Mouse (Mus musculus): ENCODE data around the gene Ciao2b.
"Not testable (repeated sequence)": the region's sequence is repeated elsewhere in the genome, so short reads cannot be mapped to it uniquely, and the experiment has no call there.

Ciao2b gene

DNA sequence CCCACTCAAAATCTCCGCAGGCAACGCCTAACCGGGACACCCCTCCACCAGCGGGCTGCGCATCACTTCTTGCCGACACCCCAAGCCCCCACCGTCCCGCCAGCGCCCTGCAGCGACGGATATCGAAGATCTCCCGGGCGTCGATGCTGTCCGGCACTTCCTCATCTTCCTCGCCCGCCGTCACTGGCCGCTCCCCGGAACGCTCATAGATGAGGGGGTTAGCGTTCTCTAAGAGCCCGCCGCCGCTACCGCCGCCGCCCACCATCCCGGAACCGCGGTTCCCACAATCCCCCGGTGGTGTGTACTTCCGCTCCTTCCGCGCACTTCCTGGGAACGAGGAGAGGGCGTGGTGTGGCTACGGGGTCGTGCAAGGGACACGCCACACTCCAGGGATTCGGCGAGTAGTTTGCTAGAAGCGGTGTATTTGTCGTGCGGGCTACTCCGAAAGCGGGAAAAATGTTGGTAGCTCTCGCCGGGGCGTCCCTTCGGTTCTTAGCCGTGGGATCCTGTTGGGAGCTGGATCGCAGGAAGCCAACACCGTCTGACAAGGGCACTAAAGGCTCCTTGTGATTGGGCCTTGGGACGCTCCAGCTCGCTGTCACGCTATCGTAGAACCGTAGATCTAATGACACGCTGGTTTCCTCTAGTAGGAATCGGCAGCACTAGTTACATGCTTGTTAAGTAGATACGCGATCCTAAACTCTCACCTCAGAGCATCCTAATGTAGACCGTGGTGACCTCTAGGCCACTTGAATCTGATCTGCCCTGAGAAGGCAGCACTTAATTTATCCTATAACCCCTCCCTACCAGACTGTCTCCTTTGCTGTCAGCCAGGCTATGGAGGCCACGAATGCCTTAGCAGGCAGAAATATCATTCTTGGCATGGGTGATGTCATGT lies at the start of gene Ciao2b:
Ciao2b (minus strand) TSS at position 540 of the 898 bp plus-strand sequence.
- DNase-seq (ENCODE audit: low spot score in 2 of 2), result peak; percentile 72 to 83

DNA sequence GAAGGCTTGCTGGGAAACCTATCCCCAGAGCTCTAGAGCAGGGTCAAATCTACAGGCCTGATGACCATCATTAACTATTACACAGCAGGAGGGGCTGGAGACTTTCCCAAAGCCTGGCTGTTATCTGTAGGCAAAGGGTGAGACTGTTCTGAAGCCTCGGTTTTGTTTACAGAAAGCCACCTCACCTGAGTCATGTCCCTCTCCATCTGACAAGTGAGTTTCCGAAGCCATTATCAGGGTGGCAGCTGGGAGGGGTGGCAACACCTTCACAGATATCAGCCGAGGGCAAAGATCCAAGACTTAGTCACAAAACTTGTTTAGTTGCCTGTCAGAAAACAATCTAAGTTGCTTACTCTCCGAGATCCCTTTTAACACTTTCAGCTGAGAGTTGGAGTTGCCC lies 46.7 kb upstream of the Ciao2b start:
- no peak for DNase-seq (ENCODE audit: low spot score in 2 of 2)

DNA sequence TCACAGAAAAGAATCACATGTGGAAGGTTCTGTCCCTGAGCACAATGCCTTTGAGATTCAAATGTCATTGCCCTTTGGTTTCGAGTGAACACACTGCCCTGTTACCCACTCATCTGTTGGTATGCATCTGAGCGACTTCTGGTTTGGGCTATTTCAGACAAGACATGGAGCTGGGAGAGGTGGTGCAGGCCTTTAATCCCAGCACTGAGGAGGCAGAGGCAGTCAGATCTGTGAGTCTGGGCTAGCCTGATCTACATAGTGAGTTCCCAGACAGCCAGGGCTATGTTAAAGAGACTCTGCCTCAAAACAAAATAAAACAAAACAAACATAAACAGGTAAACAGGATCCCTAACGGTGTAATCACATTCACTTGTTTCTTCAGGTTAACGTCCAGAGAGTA lies 13.8 kb upstream of the Ciao2b start:
- DNase-seq (ENCODE audit: low spot score in 2 of 2), result no peak

DNA sequence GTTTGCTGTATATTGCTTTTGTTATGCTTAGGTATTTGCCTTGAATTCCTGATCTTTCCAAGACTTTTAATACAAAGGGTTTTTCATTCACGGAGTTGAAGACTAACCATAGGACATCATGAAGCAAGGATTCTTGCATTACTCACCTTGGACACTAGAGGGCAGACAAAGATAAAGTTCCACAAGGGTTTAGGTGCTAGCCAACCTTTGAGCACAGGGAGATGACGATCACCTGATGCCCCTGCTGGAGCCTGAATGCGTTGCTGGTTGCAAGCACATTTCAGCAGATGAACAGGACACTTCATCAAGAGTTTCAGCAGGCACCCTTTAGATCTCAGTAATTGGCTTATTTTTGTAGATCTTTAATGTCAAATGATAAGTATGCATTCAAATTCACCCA lies 13.2 kb upstream of the Ciao2b start:
- DNase-seq (ENCODE audit: low spot score in 2 of 2), result peak in 1 of 2 experiments; percentile 81

DNA sequence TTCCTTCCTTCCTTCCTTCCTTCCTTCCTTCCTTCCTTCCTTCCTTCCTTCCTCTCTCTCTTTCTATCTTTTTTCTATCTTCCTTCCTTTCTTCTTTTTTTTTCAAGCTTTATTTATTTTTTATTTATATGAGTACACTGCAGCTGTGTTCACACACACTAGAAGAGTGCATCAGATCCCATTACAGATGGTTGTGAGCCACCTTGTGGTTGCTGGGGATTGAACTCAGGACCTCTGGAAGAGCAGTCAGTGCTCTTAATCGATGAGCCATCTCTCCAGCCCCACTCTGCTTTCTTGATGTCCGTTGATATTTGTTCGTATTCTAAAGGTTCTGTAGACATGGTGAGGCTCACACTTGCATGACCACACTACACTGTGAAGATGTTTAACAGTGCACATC lies 2.4 kb upstream of the Ciao2b start:
- DNase-seq (ENCODE audit: low spot score in 2 of 2), result not testable (repeated sequence)

DNA sequence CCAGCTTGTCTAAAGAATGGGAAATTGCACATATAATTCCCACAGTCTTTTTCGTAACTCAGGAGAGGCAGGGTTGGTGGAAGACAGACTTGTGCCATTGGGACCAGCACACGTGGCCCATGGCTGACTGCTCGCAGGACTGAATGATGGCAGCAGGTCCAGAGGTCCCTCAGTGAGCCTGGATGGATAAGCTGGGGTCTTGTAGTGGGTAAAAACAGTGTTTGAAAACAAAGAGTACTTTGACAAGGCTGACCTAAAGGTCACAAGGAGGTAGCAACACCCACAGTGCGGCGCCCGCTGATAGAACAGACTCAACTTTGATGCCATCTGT lies 524 bp upstream of the Ciao2b start:
- no peak for DNase-seq (ENCODE audit: low spot score in 2 of 2)

DNA sequence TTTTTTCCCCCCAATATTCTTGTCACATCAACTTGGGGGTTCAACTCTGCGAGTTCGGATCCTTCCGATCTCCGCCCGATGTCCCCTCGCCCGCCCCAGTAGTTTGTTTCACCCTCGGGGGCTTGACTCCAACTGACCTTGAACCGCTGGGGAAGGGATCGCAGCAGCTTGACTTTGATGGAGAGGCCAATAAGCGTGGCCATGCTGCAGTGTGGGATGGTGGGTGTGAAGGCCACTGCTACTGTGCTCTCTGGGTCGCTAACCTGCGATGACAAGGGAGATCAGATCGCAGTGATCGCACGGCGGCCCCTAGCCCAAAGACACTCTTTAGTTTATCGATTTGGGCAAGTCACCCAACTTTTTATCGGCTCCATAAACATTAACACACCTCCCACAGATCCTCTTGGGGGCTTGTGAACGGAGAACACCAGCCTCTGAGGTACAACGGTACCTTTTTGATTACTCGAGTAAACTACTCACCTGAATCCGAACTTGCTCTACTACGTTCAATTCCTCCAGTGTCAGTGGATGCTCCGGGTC lies 864 bp downstream of the Ciao2b start:
- no peak for DNase-seq (ENCODE audit: low spot score in 2 of 2)

DNA sequence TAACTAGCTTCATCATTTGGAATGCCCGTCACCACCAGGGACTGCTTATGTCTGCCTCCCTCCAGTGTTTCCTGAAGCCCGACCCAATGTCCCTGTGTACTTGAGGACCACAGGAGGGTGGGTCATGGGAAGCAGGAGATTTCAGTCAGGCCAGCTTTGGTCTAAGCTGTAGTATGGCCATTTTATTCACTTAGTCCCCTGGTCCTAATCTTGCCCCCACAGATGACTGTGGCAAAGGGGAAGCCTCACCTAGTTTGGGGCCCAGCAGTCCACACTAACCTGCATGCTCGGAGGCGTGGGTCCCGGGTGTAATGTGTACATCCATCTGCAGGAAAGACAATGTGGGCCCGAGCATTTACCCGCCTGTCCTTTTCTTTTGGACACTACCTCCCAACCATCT lies 1.5 kb downstream of the Ciao2b start:
- DNase-seq (ENCODE audit: low spot score in 2 of 2), result no peak

DNA sequence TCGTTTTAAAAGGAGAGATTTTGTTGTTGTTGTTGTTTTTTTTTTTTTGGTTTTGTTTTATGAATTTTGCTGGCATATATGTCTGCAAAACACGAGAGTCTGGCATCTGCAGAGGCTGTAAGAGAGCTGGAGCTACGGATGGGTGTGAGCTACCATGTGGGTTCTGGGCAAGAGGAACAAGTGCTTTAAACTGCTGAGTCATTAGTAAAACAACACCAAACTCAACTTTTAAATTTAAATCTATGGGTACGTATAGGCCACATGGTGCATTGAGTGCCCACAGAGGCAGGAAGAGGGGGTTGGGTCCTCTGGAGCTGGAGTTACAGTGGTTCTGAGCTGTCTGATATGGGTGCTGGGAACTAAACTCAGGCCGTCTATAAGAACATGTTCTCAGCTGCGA lies 3.8 kb downstream of the Ciao2b start:
- no peak for DNase-seq (ENCODE audit: low spot score in 2 of 2)

DNA sequence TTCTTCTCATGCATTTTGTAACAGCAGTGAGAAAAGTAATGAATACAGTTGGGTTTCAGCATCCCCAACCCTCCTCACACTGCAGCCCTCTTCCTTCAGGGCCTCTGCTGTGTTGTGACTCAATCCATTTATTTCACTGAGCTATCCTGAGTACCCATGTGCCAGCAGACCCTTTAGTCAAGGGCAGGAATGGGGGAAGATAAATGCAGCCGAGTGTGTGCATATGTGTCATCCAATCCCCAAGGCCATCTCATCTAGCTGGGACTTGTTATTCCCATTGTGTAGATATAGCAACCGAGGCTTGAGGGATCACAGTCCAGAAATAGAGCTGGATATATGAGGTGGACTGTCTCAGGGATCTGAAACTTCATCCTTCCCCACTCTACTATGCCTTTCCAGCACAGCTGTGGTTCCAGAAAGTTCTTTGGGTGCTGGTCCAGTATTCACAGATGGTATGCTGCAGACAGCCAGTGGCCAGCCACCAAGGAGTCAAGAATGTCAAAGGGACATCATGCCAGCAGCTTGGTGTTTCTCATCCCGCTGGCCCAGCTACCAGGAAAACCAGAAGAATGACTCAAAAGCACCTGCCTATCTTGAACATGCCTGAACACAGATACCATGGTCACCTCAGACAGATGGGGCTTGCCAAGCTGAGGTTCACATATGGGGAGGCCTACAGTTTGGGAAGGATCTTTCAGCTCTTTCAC lies 6.6 kb downstream of the Ciao2b start:
- DNase-seq (ENCODE audit: low spot score in 2 of 2), result no peak

DNA sequence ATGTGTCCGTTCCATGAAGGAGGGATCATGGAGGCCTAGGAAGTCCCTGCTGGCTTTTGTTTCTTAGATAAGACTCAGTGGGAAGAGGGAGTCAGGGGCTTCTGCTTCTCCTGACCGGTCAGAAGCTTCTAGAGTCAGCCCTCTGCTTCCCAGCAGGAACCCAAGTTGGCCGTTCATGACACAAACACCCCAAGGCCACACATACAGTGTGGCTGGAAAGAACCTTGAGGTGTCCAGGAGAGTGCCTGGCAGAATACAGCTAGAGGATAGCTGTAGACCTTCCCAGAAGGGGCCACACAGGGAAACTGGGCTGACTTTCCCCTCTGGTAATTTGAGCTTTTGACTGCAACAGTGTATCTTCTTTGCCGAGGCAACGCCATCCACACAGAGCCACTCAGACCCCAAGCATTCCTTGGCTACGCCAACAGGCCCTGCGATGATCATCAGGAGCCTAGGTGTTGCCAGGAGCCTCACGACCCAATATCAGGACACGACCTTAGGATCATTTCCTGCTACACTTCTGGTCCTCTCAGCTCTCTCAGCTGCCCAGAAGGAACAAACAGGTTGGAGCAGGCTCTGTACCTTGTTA lies 8.5 kb downstream of the Ciao2b start:
- DNase-seq (ENCODE audit: low spot score in 2 of 2), result no peak

DNA sequence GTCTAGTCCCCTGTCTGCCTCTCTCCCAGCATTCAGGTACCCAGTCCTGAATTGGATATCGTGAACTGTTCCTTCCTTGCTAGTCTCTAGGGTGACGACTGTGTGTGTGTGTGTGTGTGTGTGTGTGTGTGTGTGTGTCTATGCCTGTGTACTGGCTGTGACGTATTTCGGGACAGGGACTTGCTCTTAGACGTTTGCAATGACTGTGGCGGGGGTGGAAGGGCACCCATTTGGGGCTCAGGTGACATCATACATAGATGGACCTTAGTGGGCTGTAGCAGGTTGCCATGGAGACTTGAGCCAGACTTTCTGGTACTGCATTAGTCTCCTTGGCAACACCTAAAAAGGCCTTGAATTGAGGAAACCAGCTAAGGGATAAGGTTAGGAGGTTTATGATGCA lies 9.3 kb downstream of the Ciao2b start:
- DNase-seq (ENCODE audit: low spot score in 2 of 2), result no peak

DNA sequence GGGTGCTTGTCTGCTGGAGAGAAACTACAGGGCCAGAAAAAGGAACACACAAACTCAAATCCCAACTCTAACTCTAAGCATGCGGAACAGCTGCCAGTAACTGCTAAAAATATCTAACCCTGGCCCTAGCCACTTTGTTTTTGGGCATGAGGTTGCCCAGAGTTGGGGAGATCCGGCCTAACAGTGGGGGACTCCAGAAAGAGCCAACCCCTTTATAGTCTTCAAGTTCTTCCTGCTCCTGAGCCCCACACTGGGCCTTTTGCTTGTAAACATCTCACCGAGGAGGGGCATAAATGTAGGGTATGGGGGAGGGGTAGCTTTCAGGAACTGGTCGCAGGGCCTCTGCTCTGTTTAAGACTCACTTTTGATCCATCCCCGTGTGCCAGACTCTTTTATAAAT lies 9.8 kb downstream of the Ciao2b start:
- no peak for DNase-seq (ENCODE audit: low spot score in 2 of 2)

DNA sequence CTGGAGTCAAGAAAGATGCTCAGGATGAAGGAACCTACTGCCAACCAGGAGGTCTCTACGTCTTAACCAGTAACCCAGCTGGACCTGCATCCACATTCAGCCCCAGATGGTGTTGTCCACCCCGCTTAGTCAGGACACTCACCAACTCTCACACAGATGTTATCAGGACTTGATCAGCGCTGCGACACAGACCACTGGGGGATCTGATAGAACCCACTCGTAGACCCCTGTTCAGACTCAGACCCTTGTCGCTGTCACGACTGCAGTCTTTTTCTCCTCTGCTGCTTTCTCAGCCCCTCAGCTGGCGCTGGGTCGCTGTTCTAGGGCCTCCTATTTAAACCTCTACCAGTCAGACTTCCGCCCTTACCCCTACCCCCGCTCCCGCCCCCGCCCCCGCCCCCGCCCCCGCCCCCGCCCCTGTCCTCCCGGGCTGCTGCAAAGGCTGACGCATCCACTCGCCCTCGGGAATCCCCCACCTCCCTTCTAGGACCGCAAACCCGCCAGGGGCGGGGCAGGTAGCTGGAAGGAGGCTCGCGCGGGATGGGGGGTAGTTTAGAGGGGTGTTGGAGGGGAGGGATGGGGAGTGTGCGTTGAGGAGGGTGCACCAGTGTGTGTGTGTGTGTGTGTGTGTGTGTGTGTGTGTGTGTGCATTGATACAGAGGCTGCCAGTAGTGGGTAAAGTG lies 10.6 kb downstream of the Ciao2b start, which contains the start of gene Rrad:
Rrad (minus strand) TSS at position 347 of the 683 bp plus-strand sequence.
- DNase-seq (ENCODE audit: low spot score in 2 of 2), result peak in 1 of 2 experiments; percentile 19

DNA sequence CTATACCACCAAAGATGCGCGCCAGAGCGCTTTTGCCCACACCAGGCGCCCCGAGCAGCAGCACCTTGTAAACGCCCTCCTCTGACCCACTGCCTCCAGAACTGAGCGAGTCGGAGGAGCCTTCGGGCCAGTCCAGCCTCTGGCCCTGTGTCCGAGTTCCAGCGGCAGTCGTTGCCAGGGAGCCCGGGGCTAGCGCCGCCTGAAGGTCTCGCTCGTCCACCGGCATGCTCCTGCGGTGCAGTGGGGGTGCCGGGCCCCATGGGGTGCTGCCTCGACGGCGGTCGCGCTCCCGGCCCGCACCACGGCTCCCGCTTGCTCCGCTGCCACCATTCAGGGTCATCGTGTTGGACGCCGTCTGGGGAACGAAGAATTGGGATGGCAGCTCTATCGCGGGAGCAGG lies 11.2 kb downstream of the Ciao2b start:
- DNase-seq (ENCODE audit: low spot score in 2 of 2), result peak in 1 of 2 experiments; percentile 16

DNA sequence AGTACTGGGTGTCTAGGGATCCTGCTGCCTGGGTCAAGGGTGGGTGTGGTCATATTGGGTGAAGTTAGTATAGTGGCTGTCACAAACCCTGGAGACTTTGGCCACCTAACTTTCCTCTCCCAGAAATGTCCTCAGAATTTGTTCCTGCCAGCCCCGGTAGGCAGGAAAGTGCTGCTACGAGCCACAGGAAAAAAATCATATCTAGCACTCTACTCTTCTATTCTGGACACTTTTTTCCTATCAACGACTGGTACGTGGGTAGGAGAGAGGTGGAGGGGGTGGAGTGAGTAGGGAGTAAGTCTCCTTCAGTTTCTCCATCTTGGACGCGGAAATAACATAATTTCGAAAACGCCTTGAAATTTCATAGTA lies 11.7 kb downstream of the Ciao2b start:
- DNase-seq (ENCODE audit: low spot score in 2 of 2), result no peak

DNA sequence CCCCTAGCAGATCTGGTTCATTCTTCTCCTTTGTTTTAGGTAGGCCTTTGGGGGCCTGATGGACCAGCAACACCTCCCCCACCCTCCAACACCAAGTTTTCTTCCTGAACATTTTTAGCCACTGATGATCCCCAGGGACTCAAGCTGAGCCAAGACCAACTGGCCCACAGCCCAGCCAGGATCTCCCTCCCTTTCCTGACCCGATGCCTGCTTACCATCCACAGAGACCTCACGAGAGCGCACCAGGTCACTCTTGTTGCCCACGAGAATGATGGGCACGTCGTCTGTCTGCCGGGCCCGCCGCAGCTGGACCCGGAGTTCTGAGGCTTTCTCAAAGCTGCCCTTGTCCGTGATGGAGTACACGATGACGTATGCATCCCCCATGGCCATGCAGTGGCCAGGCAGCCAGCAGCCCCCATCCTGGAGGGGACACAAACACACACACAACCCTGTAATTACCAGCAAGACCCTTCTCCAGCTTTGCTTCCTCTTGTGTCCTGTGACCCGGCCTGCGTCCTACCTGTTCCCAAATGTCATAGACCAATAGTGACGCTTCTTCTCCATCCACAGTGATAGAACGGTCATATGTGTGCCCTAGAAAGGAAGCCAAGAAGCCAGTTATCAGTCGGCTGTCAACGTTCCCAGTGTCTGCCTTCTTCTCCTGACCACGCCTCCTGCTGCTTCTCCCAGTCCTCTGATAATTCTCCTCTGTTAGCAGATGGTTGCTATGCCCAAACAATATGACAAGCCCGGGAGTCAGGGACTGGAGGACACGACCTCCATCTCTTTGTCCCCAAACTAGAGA lies 12.3 kb downstream of the Ciao2b start:
- peak in 1 of 2 experiments; percentile 17 for DNase-seq (ENCODE audit: low spot score in 2 of 2)

DNA sequence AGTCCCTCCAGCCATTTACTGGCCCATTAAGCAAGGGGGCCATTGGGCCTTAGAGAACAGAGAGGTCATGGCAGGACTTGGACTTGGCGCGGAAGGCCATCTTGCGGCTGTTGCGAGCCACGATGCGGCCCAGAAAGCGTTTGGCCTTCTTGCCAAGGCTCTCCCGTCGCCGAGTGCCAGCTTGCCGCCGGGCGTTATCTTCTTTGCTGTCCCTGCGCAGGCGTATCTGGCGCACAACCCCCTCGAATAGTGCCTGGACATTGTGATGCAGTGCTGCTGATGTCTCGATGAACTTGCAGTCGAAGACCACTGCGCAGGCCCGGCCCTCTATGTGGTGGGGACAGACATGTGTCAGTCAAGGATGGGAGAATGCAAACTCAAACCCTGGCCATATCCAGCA lies 13.4 kb downstream of the Ciao2b start:
- peak in 1 of 2 experiments; percentile 14 for DNase-seq (ENCODE audit: low spot score in 2 of 2)

DNA sequence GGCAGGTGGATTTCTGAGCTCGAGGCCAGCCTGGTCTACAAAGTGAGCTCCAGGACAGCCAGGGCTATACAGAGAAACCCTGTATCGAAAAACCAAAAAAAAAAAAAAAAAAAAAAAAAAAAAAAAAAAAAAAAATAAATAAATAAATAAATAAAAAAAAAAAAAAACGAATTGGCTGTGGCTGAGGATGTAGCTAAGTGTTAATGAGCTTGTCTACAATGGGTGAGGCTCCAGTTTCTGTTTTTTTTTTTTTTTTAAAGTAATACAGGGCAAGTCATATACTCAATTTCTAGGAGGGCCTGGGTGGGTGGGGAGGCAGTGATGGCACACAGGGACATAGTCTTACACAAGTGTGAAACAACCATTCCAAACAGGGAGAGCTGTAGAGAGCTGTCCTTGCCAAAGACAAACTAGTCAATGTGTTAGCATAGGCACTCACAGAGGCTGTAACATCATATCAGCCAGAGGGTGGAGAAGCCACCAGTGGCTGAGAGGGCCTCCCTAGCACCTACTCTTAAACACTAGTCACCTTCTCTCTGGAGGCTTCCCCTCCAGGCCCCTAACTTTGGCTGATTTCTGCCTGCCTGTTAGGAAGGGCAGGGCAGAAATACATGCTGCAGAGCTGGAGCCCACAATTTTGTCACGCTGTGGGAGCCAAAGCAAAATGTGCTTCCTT lies 14.6 kb downstream of the Ciao2b start:
- DNase-seq (ENCODE audit: low spot score in 2 of 2), result no peak

DNA sequence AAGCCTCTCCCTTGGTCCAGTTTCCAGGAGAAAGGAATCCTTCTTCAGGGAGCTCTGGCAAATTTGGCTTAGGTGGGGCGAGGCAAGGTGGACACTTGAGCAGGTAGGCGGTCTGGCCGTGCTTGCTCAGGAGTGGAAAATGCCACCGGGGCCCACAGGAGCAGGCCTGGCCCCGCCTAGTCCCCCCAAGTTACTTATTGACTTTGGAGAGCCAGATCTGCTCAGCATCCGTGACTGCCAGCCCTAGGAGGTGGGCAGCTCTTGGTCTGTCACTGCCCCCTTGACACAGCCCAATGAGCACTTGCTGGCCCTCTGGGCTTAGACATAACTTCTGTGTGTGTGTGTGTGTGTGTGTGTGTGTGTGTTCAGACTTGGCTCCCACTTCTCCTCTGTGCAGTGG lies 17.6 kb downstream of the Ciao2b start, which contains the start of gene Cdh16:
Cdh16 (minus strand) TSS at position 236 of the 400 bp plus-strand sequence.
- no peak for DNase-seq (ENCODE audit: low spot score in 2 of 2)

Measured in cerebellum, postnatal 4 days (tissue).